Mouse (Mus musculus) kidney, embryonic 14.5 days (tissue): ENCODE measurements at regions not wholly inside any gene's neighbourhood (a gene's known extent, or its start where the extent isn't known, plus 50 kb on each side); places are given as distances from the start of the nearest gene placed in this dataset.

ENCODE experiments used
- ATAC-seq: fragments of 200-750 bp; cut with Nextera tagmentation; 2 replicates; pipeline ENCODE4 v1.8.0; 2017; ENCODE audit warnings: moderate number of reproducible peaks, mild to moderate bottlenecking, moderate TSS enrichment, moderate library complexity; ENCODE audit not compliant: low FRiP score, low TSS enrichment
- H3K27ac ChIP-seq: fragments of 300-500 bp; sonication (generic); 2 replicates; pipeline ENCODE4 v1.5.1; 2014; ENCODE audit warnings: low read depth, mild to moderate bottlenecking, low read length, moderate library complexity, mixed read lengths
- H3K27me3 ChIP-seq: fragments of 300-500 bp; sonication (generic); 2 replicates; pipeline ENCODE4 v1.6.1; 2014; ENCODE audit warnings: mild to moderate bottlenecking, low read length; ENCODE audit not compliant: control insufficient read depth, insufficient read depth
- H3K36me3 ChIP-seq: fragments of 300-500 bp; sonication (generic); 2 replicates; pipeline ENCODE4 v1.6.1; 2014; ENCODE audit warnings: low read length, mixed read lengths; ENCODE audit not compliant: control insufficient read depth, insufficient read depth
- H3K4me1 ChIP-seq: fragments of 300-500 bp; sonication (generic); 2 replicates; pipeline ENCODE4 v1.6.1; 2014; ENCODE audit warnings: low read length, mixed read lengths; ENCODE audit not compliant: control insufficient read depth, insufficient read depth
- H3K4me2 ChIP-seq: fragments of 300-500 bp; sonication (generic); replicated peaks from 2 replicates; pipeline ENCODE4 v1.6.1; 2014; ENCODE audit warnings: low read depth, mild to moderate bottlenecking, low read length
- H3K4me3 ChIP-seq: fragments of 300-500 bp; sonication (generic); 2 replicates; pipeline ENCODE4 v1.5.1; 2014; ENCODE audit warnings: mild to moderate bottlenecking, low read length
- H3K9ac ChIP-seq: fragments of 300-500 bp; sonication (generic); 2 replicates; pipeline ENCODE4 v1.6.1; 2014; ENCODE audit warnings: low read depth, mild to moderate bottlenecking, low read length, moderate library complexity
- H3K9me3 ChIP-seq: fragments of 300-500 bp; sonication (generic); 2 replicates; pipeline ENCODE4 v1.6.1; 2016; ENCODE audit warnings: low read length; ENCODE audit not compliant: control insufficient read depth
- WGBS: fragments of 180-500 bp; shearing (Covaris S2); extraction: QIAGEN DNeasy Blood & Tissue Kit; methylation state at CpG from one replicate; pipeline ENCODE4 v1.1.7; 2014; 5-methylcytosine and 5-hydroxymethylcytosine counted together

DNA sequence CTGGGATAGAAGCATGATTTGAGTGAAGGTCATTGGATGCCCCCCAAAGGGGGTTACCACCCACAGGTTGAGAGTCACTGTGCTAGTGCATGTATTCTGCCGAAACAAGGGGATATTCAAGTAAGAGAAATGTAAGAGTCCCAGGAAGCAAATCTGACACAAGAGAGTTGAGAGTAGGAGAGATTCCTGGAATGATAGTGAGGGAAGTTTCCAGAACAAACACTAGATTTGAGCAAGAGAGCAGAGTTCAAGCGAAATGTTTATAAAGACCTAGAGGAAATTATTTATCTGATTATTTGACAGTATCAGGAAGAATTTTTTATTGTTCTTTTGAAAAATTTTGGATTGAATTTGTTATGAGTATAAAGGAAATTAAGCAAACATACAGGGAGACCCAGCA lies 189.0 kb upstream of the Sash1 start:
- no peak overlapping the region for H3K4me2 ChIP-seq
- no peaks in the 10 kb centered on the region for H3K27me3 ChIP-seq
- H3K9me3 ChIP-seq = no peaks in the 10 kb centered on the region
- 85% methylated on average over 2 of the region's 2 CpGs for WGBS
- H3K9ac ChIP-seq = no peak overlapping the region
- no peaks in the 10 kb centered on the region for H3K36me3 ChIP-seq
- ATAC-seq = no peak
- no peak overlapping the region for H3K4me3 ChIP-seq
- H3K4me1 ChIP-seq = no peaks in the 10 kb centered on the region
- H3K27ac ChIP-seq = no peak overlapping the region

DNA sequence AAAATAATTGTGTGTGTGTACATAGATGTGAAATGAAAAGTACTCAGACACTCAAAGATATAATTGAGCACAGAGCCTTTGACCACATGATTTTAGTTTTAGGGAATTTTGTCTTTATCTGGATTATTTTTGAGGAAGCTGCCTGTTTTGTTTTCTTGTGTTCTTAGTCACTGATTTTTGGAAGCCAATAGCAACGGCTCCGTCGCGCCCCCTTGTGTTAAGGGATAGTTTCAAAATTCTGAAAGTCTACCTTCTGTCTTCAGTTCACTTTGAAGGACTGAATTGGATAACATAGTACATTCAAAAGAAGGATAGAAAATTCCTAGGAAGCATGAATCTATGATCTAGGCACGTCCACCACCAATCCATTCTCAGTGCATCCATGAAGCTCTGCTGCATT lies 185.8 kb upstream of the Sash1 start:
- Histone ChIP-seq H3K36me3 (no peaks in the 10 kb centered on the region), H3K9me3 (no peaks in the 10 kb centered on the region), H3K4me3 (no peak overlapping the region), H3K9ac (no peak overlapping the region), H3K27me3 (no peaks in the 10 kb centered on the region), H3K27ac (no peak overlapping the region), H3K4me2 (no peak overlapping the region), H3K4me1 (no peaks in the 10 kb centered on the region)
- ATAC-seq = no peak
- WGBS = 19% methylated on average over 5 of the region's 5 CpGs

DNA sequence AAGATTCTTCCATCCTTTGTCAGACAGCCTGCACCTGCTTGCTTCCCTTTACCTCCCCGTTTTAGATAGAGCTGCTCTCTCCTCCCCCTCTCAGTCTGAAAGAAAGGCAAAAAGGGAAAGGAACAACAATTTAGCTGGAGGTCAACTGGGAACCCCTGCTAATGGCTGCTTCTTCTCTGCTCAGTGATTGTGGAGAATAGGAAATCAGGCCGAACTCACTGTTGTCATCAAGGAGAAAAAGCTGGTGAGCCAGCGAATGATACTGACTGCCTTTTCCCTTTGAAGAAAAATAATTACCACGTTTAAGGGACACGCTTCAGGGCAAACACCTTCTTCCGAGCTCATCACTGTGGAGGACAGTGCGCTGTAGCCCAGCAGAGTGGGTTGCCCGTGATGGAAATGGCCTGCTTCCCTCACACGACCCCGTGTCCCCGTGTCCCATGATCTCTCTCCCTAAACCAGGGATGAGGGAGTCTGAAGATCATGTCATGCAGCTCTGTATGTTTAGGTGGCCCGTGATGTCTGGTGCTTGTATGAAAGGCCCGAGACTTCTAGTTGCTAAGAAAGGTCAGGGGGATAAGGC lies 183.8 kb upstream of the Sash1 start:
- H3K9me3 ChIP-seq = no peaks in the 10 kb centered on the region
- H3K36me3 ChIP-seq = no peaks in the 10 kb centered on the region
- H3K27me3 ChIP-seq = no peaks in the 10 kb centered on the region
- 79% methylated on average over 13 of the region's 13 CpGs for WGBS
- ATAC-seq = no peak
- no peak overlapping the region for H3K4me3 ChIP-seq
- H3K27ac ChIP-seq = no peak overlapping the region
- no peaks in the 10 kb centered on the region for H3K4me1 ChIP-seq
- H3K4me2 ChIP-seq = no peak overlapping the region
- no peak overlapping the region for H3K9ac ChIP-seq

DNA sequence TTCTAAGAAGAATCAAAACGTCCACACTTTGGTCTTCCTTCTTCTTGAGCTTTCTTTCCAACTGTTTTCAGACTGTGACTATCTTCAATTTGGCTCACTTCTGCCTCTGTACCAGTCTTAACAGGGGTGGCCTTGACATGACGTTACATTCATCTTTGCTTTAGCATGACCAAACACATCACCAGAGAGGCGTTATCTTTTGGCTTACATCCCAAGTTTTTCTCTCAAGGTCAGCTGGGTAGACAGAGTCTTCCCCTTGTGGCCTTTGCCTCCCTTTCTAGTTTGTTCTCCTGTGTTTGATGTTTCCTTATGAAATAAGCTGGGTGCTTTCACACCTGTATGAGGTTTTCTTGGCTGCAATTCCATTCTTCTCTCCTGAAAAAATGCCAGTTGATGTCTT lies 180.7 kb upstream of the Sash1 start:
- Histone ChIP-seq H3K9me3 (no peaks in the 10 kb centered on the region), H3K4me3 (no peak overlapping the region), H3K9ac (no peak overlapping the region), H3K4me2 (no peak overlapping the region), H3K36me3 (no peaks in the 10 kb centered on the region), H3K27ac (no peak overlapping the region), H3K4me1 (no peaks in the 10 kb centered on the region), H3K27me3 (no peaks in the 10 kb centered on the region)
- ATAC-seq = no peak
- WGBS = 82% methylated on average over 3 of the region's 3 CpGs

DNA sequence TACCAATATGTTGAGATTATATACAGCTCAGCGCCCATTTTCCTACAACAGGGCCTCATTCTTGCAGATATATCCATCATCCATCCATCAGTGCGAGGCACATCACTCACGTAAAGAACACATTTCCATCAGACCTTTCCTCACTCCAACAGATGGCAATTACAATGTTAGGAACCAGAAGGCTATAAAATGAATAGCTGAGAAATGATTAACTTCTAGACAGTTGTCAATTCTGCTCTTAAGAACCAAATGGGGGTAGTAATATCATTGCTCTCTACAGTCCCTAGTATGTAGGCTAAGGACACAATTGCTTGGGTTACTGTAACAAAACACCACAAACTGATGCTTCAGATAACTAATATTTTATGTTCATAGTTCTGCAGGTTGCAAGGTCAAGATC lies 176.1 kb upstream of the Sash1 start:
- H3K4me3 ChIP-seq = no peak overlapping the region
- WGBS = 88% methylated on average over 3 of the region's 3 CpGs
- H3K4me2 ChIP-seq = no peak overlapping the region
- no peaks in the 10 kb centered on the region for H3K9me3 ChIP-seq
- ATAC-seq = no peak
- no peaks in the 10 kb centered on the region for H3K27me3 ChIP-seq
- no peaks in the 10 kb centered on the region for H3K4me1 ChIP-seq
- H3K27ac ChIP-seq = no peak overlapping the region
- H3K9ac ChIP-seq = no peak overlapping the region
- H3K36me3 ChIP-seq = no peaks in the 10 kb centered on the region

DNA sequence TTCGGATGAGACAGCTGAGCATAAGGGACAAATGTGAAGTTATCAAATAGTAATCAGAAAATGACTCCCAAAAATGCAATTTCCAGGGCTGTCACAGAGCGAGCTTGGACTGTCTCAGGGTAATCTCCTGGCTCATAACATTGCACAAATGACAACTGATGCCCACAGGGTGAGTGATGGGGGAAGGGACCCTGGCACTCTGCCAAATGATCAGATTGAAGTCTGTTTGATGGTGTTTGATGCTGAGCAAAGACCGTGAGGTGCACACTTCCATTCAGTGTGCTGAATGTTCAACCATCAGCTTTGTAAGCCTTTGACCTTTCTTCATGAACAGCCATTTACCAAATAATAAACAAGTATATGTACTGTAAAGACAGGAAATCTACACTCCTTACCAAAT lies 169.4 kb upstream of the Sash1 start:
- H3K9me3 ChIP-seq = no peaks in the 10 kb centered on the region
- no peaks in the 10 kb centered on the region for H3K27me3 ChIP-seq
- WGBS = 68% methylated on average over 3 of the region's 3 CpGs
- no peaks in the 10 kb centered on the region for H3K4me1 ChIP-seq
- no peak overlapping the region for H3K27ac ChIP-seq
- no peak for ATAC-seq
- H3K9ac ChIP-seq = no peak overlapping the region
- no peak overlapping the region for H3K4me2 ChIP-seq
- no peak overlapping the region for H3K4me3 ChIP-seq
- no peaks in the 10 kb centered on the region for H3K36me3 ChIP-seq

DNA sequence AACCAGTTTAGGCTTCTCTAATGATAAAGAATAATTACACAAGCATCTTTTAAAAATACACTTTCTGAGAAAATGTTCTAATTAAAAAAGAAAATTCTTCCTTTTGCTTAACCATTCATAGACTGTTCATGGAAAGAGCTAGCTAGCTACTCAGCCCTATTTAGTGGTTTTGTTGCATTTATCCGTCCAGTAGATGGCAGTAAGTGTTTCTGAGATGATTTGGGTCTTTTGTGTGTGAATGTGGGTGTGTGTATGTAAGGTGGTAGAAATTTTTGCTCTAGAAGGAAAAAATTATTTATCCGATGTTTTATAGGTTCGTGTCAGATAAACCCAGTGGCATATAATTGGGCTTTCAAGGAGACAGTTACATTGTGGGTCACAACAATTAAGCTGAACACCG lies 167.5 kb upstream of the Sash1 start:
- WGBS = 56% methylated on average over 4 of the region's 4 CpGs
- Histone ChIP-seq H3K9me3 (no peaks in the 10 kb centered on the region), H3K27ac (no peak overlapping the region), H3K27me3 (no peaks in the 10 kb centered on the region), H3K4me2 (no peak overlapping the region), H3K9ac (no peak overlapping the region), H3K4me1 (no peaks in the 10 kb centered on the region), H3K4me3 (no peak overlapping the region), H3K36me3 (no peaks in the 10 kb centered on the region)
- no peak for ATAC-seq

DNA sequence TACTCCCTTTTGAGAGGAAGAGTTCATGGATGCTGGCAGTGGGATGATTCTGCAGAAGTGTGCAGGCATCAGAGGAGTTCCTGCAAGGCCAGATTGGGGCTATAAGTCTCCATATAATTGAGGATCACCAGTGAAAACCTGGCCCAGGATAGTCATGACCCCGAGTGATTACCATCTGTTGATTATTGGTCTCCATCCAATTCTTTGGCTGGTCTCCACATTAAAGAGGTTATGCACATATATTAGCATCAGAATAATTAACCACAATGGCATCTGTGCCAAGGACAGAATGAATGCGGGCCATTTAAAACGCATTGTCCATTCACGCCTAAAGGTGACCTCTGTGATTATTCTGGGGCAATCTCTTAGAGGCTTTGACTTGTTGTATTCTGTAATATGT lies 161.5 kb upstream of the Sash1 start:
- Histone ChIP-seq H3K4me2 (no peak overlapping the region), H3K9me3 (no peaks in the 10 kb centered on the region), H3K9ac (no peak overlapping the region), H3K36me3 (no peaks in the 10 kb centered on the region), H3K4me1 (no peaks in the 10 kb centered on the region), H3K27ac (no peak overlapping the region), H3K27me3 (no peaks in the 10 kb centered on the region), H3K4me3 (no peak overlapping the region)
- WGBS = 91% methylated on average over 4 of the region's 4 CpGs
- ATAC-seq = no peak

DNA sequence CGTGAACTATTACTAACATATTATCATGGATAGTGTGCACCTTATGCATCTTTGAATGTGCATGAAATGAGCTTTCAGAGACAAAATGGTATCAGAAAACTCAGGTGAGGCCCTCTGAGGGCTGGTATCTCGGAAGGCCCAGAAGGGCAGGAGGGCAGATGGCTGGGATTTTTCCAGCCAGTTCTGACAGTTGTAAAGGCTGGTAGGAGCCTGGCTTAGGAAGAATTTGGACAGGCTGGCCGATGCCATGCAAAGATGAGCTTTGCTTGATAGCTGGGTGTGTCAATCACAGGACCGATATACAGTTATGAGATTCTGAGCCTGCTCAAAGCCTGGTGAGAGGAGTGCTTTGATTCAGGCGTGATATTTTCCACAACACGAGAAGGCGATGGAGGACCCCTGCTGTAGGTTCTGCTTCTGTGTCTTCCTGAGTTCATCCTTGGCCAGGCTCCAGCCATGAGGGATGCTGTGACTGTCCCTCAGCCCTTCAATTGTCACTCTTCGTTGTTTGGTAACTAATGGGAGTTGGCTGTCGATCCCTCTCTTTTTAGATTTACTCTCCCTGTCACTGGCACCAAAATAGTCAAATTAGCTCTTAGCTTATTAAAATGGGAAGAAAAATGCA lies 159.0 kb upstream of the Sash1 start:
- ATAC-seq = no peak
- WGBS = 93% methylated on average over 9 of the region's 9 CpGs
- no peak overlapping the region for H3K9ac ChIP-seq

More for the DNA sequence above, 159.0 kb upstream of the Sash1 start:
- Histone ChIP-seq H3K4me2 (no peak overlapping the region), H3K9me3 (no peaks in the 10 kb centered on the region), H3K27me3 (no peaks in the 10 kb centered on the region), H3K4me1 (no peaks in the 10 kb centered on the region), H3K36me3 (no peaks in the 10 kb centered on the region), H3K27ac (no peak overlapping the region), H3K4me3 (no peak overlapping the region)
